In the genomic region with DNA sequence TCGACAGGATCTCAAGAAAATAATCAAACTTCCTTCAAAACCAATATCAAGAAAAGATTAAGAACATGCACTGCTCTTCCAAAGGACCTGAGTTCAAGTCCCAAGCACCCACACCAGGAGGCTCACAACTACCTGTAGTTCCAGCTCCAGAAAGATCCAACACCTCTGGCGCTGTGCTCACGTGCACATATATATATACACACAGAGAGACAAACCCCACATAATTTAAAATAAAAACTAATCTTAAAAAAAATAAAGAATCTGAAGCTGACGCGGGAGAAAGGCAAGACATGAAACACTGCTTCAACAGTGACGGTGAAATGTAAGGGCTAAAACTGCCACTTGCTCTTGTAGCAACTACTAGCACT, we compare ENCODE assay signal across 8 mouse cellular contexts. TPM values are rescaled to one million over a fixed set of nuclear protein-coding genes. Genes with fewer than 3 reads are reported as not detected.
DNase-seq lines count a peak whose midpoint lies in the region; ATAC-seq and TF ChIP-seq lines count a peak whose summit lies in the region.

No protein-coding gene starts in this region.

- DNase-seq in kidney, postnatal 14 days = no peak
- peak; percentile 9 for DNase-seq in Patski (ENCODE audit: low read depth, low spot score)
- DNase-seq in forebrain, postnatal 0 days = no peak
- no peak for DNase-seq in midbrain, embryonic 10.5 days (ENCODE audit: low spot score)
- no peak for DNase-seq in left cerebral cortex, adult 18-20 months (ENCODE audit: low spot score in 2 of 2)
- DNase-seq in B cell, adult 2 months = no peak

- H3K9me3 ChIP-seq in kidney, embryonic 15.5 days (replicated peaks) = no peaks in the 10 kb centered on the region
- no peaks in the 10 kb centered on the region for H3K9me3 ChIP-seq in forebrain, postnatal 0 days (ENCODE audit: low read length)
- no peaks in the 10 kb centered on the region for H3K9me3 ChIP-seq in midbrain, embryonic 10.5 days (replicated peaks)

- no peak for TF ChIP-seq CTCF in Patski (IDR thresholded peaks at IDR 0.05)
- no peak for TF ChIP-seq CTCF in forebrain, postnatal 0 days (IDR thresholded peaks at IDR 0.05; ENCODE audit: low read depth)

- H3K36me3 ChIP-seq in kidney, embryonic 15.5 days = peaks cover 17% of the 10 kb centered on the region
- peaks cover 8% of the 10 kb centered on the region; the same call in 1 of the 2 replicates for H3K36me3 ChIP-seq in forebrain, postnatal 0 days (ENCODE audit: insufficient read depth)
- H3K36me3 ChIP-seq in midbrain, embryonic 10.5 days = peaks cover 19% of the 10 kb centered on the region

- peak overlapping the region; percentile 98 for H3K27ac ChIP-seq in kidney, embryonic 15.5 days
- H3K27ac ChIP-seq in forebrain, postnatal 0 days (ENCODE audit: low read depth, low read length) = peak overlapping the region; percentile 80
- H3K27ac ChIP-seq in midbrain, embryonic 10.5 days (replicated peaks) = peak overlapping the region; percentile 95

- CTCF ChIA-PET in Patski (lab: Charles Lee) = no interaction called here

- H3K9ac ChIP-seq in kidney, embryonic 15.5 days = peak overlapping the region; percentile 64
- peak overlapping the region; percentile 47 for H3K9ac ChIP-seq in forebrain, postnatal 0 days

- peak; percentile 16; the same call in 1 of the 2 replicates for ATAC-seq in kidney, embryonic 15.5 days (replicated peaks; ENCODE audit: low FRiP score)
- ATAC-seq in Patski = no peak
- 0 out of 2 replicates have a peak, but pooled peaks have one; percentile 1 for ATAC-seq in forebrain, postnatal 0 days
- ATAC-seq in erythroid progenitor cell, adult 5-6 weeks (replicated peaks; ENCODE audit: low FRiP score, poor library complexity, severe bottlenecking) = no peak

- peaks cover 9% of the 10 kb centered on the region for H3K4me1 ChIP-seq in kidney, embryonic 15.5 days
- H3K4me1 ChIP-seq in forebrain, postnatal 0 days (ENCODE audit: insufficient read depth) = peaks cover 12% of the 10 kb centered on the region
- peaks cover 15% of the 10 kb centered on the region for H3K4me1 ChIP-seq in midbrain, embryonic 10.5 days

- in situ Hi-C loops in Patski (cut with MboI; ENCODE audit: low pct_unique_long_range_greater_than_20kb) = loop anchor here (5.0 to 25.0 kb wide), 2 partner anchors 122 to 877 kb away; no protein-coding TSS in a partner anchor

- POLR2A ChIA-PET in Patski (lab: Charles Lee) = no interaction called here

- H3K4me2 ChIP-seq in kidney, embryonic 15.5 days = peak overlapping the region; percentile 65
- peak overlapping the region; percentile 65 for H3K4me2 ChIP-seq in forebrain, postnatal 0 days (ENCODE audit: low read depth)

- peak overlapping the region; percentile 81 for H3K4me3 ChIP-seq in kidney, embryonic 15.5 days (replicated peaks)
- peak overlapping the region; percentile 46 for H3K4me3 ChIP-seq in forebrain, postnatal 0 days (ENCODE audit: low read depth, low read length)
- peak overlapping the region; percentile 75 for H3K4me3 ChIP-seq in midbrain, embryonic 10.5 days

- H3K27me3 ChIP-seq in kidney, embryonic 15.5 days = peaks cover 8% of the 10 kb centered on the region; the same call in 1 of the 2 replicates
- H3K27me3 ChIP-seq in Patski = no peaks in the 10 kb centered on the region
- H3K27me3 ChIP-seq in forebrain, postnatal 0 days (ENCODE audit: insufficient read depth, low read length) = no peaks in the 10 kb centered on the region
- no peaks in the 10 kb centered on the region for H3K27me3 ChIP-seq in midbrain, embryonic 10.5 days (ENCODE audit: low read depth, poor library complexity, severe bottlenecking)

- 12% methylated on average over 6 of the region's 6 CpGs for WGBS in kidney, embryonic 15.5 days
- WGBS in forebrain, postnatal 0 days = 10% methylated on average over 6 of the region's 6 CpGs
- WGBS in midbrain, embryonic 10.5 days = 10% methylated on average over 6 of the region's 6 CpGs

RNA-seq across cellular contexts. Expression of a gene that starts 0.8 kb away (rescaled TPM):
- polyA plus RNA-seq in kidney, embryonic 15.5 days (2015; fragmentation: Nextera tagmentation; extraction: Ambion mirVana) = 29.0 and 30.8 TPM in 2 replicates
- polyA plus RNA-seq in Patski (2021) = 28.9 TPM
- total RNA-seq in forebrain, postnatal 0 days (2014; rRNA removed) = 6.1 and 8.7 TPM in 2 replicates
- polyA plus RNA-seq in forebrain, postnatal 0 days (2015; fragmentation: Nextera tagmentation; extraction: Ambion mirVana) = 9.6 and 14.9 TPM in 2 replicates
- polyA plus RNA-seq in midbrain, embryonic 10.5 days (2016; fragmentation: Nextera tagmentation; extraction: Ambion mirVana) = 36.3 and 38.6 TPM in 2 replicates
- total RNA-seq in left cerebral cortex, adult 18-20 months (2021) = 10 to 100 TPM; 12.3 to 13.6 TPM
- 13.0 and 13.4 TPM in 2 replicates for total RNA-seq in erythroid progenitor cell, adult 5-6 weeks (2015; ENCODE audit: low replicate concordance)
- total RNA-seq in erythroid progenitor cell, adult 5-6 weeks (2017; ENCODE audit: low replicate concordance) = 19.1 and 22.5 TPM in 2 replicates

Comparison
In these comparisons a context has a peak if more than half of its experiments do, and no peak if none do; other contexts are left out.
1. ATAC-seq: peak in kidney, embryonic 15.5 days (single experiment) and forebrain, postnatal 0 days (single experiment); none in Patski (single experiment) and erythroid progenitor cell, adult 5-6 weeks (single experiment).
2. Peak in every context shown above with its lines, with median percentiles within 50 percentile points of each other: H3K27ac ChIP-seq and H3K4me3 ChIP-seq.